Mouse (Mus musculus) gastrocnemius, postnatal 10 days (tissue): ENCODE data around the gene 4930544D05Rik. TPM values are rescaled to one million over a fixed set of nuclear protein-coding genes. Genes with fewer than 3 reads are reported as not detected.
"Not testable (repeated sequence)": the region's sequence is repeated elsewhere in the genome, so short reads cannot be mapped to it uniquely, and the experiment has no call there.

Experiments used
- DNase-seq: peaks from one replicate; pipeline ENCODE4 v3.0.0; 2021; ENCODE audit warnings: mixed read lengths
- long read RNA-seq, 2 experiments: library from polyadenylated mRNA; stranded (forward); transcript quantifications; one replicate each; pipeline ENCODE4 v2.0.0; 2021
- total RNA-seq, 2 experiments: library from RNA; stranded (reverse); gene quantifications; 2 replicates each; pipeline ENCODE4 v1.2.3; 2021

The 4930544D05Rik gene
- not detected for total RNA-seq
- long read RNA-seq, experiment 1 = 0 reads
- long read RNA-seq, experiment 2 = 0 reads

GRCm38 (mm10) chr11:70615516-70616093, at the start of gene 4930544D05Rik:
Gene 4930544D05Rik (plus strand): TSS chr11:70615848.
- no peak for DNase-seq

GRCm38 (mm10) chr11:70566586-70566985, 49.1 kb upstream of the 4930544D05Rik start:
- DNase-seq = no peak

- not testable (repeated sequence) for DNase-seq
Observed at GRCm38 (mm10) chr11:70570614-70571013, 45.0 kb upstream of the 4930544D05Rik start.

GRCm38 (mm10) chr11:70571641-70572040, 44.0 kb upstream of the 4930544D05Rik start:
- DNase-seq = no peak

- no peak for DNase-seq
Observed at GRCm38 (mm10) chr11:70572348-70572902, 43.2 kb upstream of the 4930544D05Rik start.

GRCm38 (mm10) chr11:70573872-70574271, 41.8 kb upstream of the 4930544D05Rik start:
- no peak for DNase-seq

GRCm38 (mm10) chr11:70577201-70577600, 38.4 kb upstream of the 4930544D05Rik start:
- no peak for DNase-seq

GRCm38 (mm10) chr11:70578962-70579361, 36.7 kb upstream of the 4930544D05Rik start:
- no peak for DNase-seq

- DNase-seq = no peak
Observed at GRCm38 (mm10) chr11:70579710-70580357, 35.8 kb upstream of the 4930544D05Rik start.

- no peak for DNase-seq
Observed at GRCm38 (mm10) chr11:70580358-70580720, 35.3 kb upstream of the 4930544D05Rik start.

GRCm38 (mm10) chr11:70580921-70581320, 34.7 kb upstream of the 4930544D05Rik start:
- DNase-seq = no peak

GRCm38 (mm10) chr11:70582196-70582595, 33.5 kb upstream of the 4930544D05Rik start:
- DNase-seq = no peak

GRCm38 (mm10) chr11:70583022-70583714, 32.5 kb upstream of the 4930544D05Rik start:
- DNase-seq = no peak

- no peak for DNase-seq
Observed at GRCm38 (mm10) chr11:70583775-70584174, 31.9 kb upstream of the 4930544D05Rik start.

GRCm38 (mm10) chr11:70585457-70585856, 30.2 kb upstream of the 4930544D05Rik start:
- DNase-seq = peak; percentile 43

GRCm38 (mm10) chr11:70586261-70586660, 29.4 kb upstream of the 4930544D05Rik start:
- DNase-seq = no peak

GRCm38 (mm10) chr11:70586954-70587353, 28.7 kb upstream of the 4930544D05Rik start:
- DNase-seq = no peak

- no peak for DNase-seq
Observed at GRCm38 (mm10) chr11:70591733-70592132, 23.9 kb upstream of the 4930544D05Rik start.

GRCm38 (mm10) chr11:70594253-70594989, 21.2 kb upstream of the 4930544D05Rik start:
- DNase-seq = no peak

GRCm38 (mm10) chr11:70595638-70596037, 20.0 kb upstream of the 4930544D05Rik start:
- no peak for DNase-seq

GRCm38 (mm10) chr11:70596094-70596493, 19.6 kb upstream of the 4930544D05Rik start:
- DNase-seq = no peak

GRCm38 (mm10) chr11:70597301-70597700, 18.3 kb upstream of the 4930544D05Rik start:
- no peak for DNase-seq
